Mouse (Mus musculus): Measurements from ENCODE around the gene Gm20388.
A peak's percentile ranks its signal among the peaks of the same experiment; 100 is the strongest.

Gm20388 gene

DNA sequence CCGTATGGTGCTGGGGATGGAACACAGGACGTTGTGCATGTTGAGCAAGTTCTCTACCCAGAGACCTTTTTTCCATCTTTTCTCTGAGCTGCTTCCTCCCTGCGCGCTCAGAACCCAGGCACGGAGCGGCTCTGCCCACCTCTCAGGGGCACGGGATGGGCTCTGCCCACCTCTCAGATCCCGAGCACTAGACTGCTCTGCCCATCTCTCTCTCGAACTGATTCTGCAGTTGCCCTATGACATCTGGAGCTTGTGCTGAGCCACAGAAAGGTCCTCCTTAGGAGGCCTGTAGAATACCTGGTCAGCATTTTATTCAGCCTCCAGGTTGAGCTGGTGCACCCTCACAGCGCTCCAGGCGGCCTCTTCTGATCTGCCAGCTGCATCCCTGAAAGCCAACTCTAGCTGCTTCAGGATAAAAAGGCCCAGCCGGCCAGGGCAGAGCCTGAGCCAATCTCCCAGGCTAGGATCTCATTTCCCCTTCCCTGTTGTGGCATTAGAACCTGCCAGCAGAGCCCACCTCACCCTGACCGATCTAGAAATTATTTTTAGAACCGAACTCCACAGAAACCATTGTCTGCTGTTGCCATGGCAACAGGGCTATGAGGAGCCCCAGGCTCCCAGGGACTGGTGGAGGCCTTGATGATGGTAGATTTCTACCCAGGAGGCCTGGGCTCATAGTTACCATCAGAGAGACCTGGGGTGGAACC, 1777.0 kb downstream of the Gm20388 start:
- DNase-seq (ENCODE audit: extremely low spot score, low read depth, low spot score), result no peak

DNA sequence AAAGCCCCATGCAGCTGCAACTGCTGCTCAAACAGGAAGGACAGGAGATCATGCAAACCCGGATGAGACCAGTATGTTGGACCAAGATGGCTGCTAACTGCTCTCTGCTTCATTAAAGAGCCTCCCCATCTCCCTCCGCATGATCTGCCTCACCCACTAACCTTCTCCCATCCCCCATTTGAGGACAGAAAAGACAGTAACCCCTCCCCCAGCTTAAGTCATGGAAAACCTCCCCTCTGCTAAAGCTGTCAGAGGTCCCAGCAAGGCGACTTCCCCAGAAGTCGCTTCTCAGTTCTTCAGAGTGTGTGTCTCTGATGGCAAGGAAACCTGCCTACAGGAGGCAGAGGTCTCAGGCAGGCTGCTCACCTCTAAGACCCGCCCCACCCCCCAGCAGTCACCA, 1777.9 kb downstream of the Gm20388 start:
- DNase-seq (ENCODE audit: extremely low spot score, low read depth, low spot score), result no peak

DNA sequence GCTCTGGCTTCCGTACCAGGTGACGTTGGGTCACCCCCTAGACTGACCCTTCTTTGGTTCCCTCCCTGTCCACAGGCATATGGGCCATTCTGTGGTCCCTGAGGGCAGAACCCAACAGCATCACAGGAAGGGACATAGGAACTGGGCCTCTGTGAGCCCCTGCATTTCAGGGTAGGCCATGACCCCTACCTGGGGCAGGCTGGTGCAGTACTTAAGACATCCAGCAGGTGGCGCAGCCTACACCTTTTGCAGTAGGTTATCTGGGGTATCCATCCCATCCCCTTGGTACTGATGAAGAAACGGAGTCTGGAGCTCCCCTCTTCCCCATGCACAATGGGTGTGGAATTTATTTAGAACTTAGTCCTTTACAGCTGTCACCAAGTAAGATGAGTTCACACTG, 1783.8 kb downstream of the Gm20388 start:
- no peak for DNase-seq (ENCODE audit: extremely low spot score, low read depth, low spot score)

DNA sequence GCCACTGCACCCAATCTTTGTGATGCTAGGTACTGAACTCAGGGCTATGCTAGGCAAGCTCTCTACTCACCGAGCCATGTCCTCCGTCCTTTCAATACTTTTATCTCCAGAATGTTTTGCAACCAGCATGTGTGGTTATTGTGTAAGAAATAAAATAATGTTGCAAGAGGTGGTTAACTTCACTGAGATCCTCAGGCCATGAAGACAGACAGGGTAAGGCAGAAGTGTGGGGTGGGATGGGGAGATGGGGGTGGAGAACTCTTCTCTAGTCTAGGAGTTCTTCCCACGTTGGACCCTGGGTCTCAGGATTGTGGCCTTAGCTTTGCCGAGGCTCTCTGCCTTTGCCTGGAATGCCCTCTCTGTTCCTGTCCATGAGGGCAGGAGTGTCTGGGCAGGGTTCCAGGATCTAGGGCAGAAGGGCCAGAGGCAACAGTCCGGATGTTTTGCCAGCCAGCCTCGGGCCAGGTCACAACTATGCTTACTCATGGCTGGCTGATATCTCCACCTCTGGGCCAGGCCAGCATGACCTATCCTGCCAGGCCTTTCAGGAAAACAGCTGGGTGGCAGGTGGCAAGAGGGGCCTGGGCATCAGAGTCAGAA, 1785.0 kb downstream of the Gm20388 start:
- DNase-seq (ENCODE audit: extremely low spot score, low read depth, low spot score), result no peak

DNA sequence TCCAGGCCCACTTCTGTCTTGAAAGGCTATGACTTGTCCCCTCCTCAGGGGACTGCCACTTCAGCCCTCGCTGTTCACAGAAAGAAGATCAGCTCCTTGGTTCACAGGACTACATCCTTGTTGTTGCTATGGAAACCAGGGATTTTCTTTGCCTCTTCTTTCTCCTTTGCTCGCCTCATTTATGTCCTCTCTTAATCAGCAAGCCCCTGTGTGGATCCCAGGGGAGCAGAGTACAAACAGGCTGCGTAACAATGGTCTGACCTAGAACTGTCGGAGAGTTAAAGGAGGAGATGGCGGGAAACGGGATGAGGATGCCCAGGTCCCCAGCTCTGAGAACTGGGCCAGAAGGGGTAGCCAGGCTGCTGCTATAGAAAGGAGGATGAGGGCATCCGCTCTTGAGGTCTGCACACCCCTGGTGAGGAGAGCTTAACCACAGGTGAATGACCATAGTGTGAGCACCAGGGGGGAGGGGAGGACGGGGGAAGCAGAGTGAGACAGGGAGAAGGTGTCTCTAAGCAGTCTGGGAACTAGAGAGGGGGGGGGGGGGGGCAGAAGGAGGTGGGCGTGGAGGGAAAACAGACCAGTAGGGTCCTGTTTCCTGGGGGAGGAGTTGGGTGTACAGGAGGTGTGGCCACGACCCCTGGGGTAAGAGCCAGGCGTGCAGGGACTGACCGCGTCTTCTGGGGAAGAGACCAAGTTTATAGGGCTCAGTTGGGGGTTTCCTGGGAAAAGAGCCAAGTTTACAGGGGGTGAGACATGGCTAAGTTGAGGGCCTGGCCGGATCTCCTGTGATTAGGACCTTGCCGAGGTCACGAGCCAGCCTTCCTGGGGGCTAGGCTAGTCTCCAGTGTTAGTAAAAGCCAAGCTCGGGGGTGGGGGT, 1787.3 kb downstream of the Gm20388 start:
- DNase-seq (ENCODE audit: extremely low spot score, low read depth, low spot score), result no peak

DNA sequence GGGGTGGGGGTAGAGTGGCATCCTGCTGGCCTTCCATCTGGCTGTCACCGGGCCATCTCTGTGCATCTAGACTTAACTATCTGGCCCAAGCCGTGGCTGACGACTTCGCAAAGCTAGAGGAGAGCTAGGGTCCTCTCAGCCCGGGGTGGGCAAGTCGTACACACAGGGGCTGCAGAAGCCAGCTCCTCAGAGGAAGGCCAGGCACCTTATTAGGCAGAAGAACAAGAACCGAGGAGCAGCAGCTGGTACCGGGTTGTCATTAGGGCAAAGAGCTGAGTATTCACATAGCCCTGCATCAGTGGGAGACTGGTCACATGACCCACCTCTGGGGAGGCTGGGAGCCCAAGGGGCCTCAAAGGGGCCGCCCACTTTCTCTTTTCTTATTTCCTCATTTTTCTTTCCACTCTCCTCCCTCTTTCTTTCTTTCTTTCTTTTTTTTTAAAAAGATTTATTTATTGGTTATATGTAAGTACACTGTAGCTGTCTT, 1788.0 kb downstream of the Gm20388 start:
- DNase-seq (ENCODE audit: extremely low spot score, low read depth, low spot score), result no peak

DNA sequence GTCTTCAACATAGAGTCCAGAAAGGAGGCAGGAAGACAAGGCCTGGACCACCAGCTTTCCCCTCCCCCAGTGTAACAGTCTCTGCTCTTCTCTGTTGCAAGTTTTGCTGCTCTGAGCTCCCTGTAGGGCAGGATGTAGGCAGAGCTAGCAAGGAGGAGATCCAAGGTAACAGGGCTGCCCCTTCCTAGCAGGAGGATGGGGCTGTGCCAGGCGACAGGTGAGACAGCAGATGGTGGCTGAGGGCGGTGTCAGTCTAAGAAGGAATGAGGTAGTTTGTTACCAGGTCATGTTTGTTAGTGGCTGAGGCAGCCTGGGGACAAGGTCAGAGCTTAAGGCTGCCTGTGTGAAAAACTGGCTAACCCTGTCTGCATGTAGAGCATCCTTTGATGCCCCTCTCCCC, 1789.3 kb downstream of the Gm20388 start:
- no peak for DNase-seq (ENCODE audit: extremely low spot score, low read depth, low spot score)

DNA sequence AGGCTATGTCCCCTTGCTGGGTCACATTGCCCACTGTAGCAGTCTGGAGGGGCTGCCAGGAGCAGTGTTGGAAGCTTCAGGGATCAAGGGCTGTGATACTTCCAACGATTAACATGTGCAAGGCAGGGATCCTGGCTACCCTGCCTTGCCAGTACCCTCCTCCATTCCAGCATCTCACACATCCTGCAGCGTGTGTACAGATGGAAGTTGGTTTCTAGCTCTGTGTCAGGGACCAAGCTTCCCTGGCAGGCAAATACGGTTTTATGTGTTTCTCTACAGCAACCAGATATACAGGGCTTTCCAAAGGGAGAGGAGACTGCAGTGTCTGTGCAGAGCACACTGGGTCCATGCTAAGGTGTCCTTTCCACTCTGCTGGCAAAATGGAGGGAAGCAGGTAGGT, 1794.5 kb downstream of the Gm20388 start:
- DNase-seq (ENCODE audit: extremely low spot score, low read depth, low spot score), result no peak

DNA sequence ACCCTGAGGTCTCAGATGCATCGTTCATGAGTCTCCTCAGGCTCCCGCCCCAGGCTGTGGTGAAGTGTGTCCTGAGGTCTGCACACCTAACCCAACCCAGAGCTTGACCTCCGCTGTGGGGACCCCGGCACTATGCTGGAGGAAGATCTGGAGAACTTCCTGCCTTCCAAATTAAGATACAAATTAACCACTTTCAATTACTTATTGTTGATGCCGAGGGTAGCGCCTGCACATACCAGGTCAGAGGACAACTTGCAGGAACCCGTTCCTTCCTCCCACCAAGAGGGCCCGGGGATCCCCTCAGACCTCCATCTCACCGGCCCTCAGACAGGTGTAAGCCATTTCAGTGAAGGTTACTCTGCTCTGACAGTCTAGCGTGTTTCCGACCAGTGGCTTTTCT, 1796.3 kb downstream of the Gm20388 start:
- no peak for DNase-seq (ENCODE audit: extremely low spot score, low read depth, low spot score)

DNA sequence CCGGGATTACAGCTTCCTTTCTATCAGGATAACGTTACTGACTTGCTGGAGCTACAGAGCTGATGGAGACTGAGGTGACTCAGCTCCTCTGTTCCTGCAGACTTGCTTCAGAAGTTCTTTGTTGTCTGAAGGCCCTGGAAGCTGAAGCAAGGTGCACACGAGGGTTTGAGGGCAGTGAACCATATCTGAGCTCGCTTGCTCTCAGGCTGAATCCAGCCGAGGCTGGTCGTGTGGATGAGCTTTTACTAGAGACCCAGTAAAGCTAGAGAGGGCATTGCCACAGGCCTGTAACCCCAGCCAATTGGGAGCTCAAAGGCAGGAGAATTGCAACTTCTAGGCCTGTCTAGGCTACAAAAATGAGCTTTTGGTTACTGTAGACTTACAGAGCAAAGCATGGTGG, 1797.8 kb downstream of the Gm20388 start:
- no peak for DNase-seq (ENCODE audit: extremely low spot score, low read depth, low spot score)

DNA sequence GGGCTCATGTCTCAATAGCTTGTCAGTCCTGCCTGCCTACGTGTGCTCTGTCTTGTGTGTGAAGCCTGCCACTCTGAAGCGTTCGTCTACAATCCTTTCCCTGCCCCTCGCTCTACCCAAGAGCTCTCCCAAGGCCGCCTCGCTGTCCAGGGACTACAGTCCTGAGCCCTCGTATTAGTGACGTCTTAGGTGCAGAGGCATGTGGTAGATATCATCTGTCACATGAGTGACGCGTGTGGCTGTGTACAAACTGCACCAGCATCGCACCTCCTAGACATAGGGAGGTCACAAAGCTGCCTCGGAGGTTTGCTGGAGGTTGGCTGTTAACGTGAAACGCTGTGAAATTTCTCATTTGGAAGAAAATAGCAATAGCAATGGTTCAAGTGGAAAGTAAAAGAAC, 1806.9 kb downstream of the Gm20388 start:
- DNase-seq (ENCODE audit: extremely low spot score, low read depth, low spot score), result no peak

DNA sequence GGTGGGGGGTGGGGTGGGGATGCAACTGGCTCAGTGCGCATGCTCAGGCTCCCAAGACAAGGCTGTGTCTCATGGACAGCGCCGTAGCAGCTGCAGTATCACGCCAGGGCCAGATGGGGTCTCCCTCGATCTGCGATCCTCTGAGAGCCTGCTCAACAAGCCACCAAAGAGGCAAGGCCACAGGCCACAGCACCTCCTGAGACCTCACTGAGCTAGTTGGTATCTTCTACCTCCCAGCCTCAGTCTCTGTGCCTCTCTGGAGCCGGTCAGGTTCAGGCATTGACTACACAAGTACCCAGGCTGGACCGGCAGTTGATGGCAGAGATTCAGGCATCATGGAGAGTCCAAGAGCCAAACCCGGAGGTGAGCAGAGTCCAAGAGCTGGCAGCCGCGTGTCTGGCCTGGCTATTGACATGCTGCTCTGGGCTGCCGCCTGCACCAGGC, 1807.4 kb downstream of the Gm20388 start:
- peak; percentile 53 for DNase-seq (ENCODE audit: extremely low spot score, low read depth, low spot score)

DNA sequence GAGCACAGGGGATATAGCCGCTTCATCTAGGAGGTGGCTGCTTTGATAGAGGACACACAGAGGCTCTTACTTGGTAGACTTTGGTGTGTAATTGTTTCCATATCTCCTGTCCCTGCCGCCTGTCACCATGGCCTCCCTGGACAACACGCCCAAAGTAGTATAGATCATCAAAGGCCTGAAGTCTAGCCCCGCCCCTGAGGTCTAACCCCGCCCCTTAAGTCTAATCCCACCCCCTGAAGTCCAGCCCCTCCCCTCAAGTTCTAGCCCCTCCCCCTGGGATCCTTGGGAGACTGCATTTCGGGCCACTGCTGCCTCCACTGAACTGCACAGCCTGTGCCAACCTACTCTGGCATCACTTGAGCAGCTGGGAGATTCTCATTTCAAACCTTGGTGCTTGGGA, 1808.3 kb downstream of the Gm20388 start:
- no peak for DNase-seq (ENCODE audit: extremely low spot score, low read depth, low spot score)

DNA sequence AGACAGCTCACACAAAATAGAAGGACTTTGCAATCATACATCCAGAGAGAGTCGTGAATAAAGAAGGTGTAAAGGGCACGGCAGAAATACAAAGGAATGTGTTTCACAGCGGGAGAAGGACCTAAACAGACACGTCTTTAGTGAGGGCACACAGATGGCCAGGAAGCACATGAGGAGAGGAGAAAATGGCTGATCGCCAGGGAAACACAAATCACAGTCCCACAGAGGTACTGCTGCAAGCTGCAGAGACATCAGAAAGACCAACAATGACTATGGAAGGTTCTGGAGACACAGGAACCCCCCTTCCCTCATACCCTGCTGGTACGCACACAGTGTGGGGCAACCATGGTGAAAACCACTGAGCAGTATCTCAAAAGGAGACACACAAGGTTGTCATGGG, 1810.4 kb downstream of the Gm20388 start:
- DNase-seq (ENCODE audit: extremely low spot score, low read depth, low spot score), result no peak

DNA sequence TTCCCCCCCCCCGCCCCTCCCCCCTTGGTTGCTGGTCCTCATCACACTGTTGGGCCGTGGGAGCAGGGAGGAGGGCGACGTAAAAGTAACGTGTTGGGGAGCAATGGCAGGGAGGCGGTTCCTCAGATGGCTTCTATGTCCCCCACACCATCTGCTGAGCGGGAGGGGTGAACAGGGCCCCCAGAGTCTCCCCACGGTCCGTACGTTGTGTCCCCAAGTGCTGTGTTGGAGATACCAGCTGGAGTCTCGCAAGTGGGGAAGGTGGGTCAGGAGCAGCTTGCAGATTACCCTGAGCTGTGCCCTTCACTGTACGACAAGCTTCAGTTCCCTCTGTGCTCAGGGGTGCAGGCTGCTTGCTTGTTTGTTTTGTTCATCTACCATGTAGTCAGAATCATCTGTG, 1813.2 kb downstream of the Gm20388 start:
- no peak for DNase-seq (ENCODE audit: extremely low spot score, low read depth, low spot score)

DNA sequence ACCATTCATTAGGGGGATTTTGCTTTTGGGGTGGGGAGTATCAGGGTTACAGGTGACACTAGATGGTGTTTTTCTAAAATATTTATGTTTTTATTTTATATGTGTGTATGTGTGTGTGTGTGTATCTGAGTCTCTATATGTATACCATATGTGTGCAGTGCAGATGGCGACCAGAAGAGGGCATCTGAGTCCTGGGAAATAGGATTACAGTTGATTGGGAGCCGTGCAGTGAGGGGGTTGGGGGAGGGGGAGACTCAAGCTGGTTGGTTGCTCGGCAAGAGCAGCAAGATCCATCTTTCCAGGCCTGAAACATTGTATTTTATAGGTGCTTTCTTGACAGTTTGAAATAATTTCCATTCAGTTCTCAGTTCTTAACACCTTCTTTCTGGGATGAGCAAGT, 1816.5 kb downstream of the Gm20388 start:
- DNase-seq (ENCODE audit: extremely low spot score, low read depth, low spot score), result no peak

DNA sequence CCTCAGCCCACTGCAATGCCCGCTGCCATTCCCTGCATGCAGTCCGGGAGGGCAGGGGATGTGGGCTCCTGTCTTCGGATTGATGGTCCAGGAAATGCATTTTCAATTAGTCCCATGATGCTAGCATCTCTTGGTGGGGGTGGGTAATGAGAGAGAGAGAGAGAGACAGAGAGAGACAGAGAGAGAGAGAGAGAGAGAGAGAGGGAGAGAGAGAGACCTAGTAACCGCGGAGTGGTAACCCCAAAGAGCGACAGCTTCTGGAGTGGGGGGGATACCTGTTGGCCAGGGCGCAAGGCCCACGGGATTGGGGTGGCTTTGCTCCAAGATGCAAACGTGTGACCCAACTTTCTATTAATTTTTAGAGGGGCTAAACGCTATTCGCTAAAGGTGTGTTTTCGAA, 1818.7 kb downstream of the Gm20388 start, which contains the start of gene Jph3:
Gene Jph3 (plus strand): TSS at position 301 of the 400 bp plus-strand sequence.
- DNase-seq (ENCODE audit: extremely low spot score, low read depth, low spot score), result no peak

DNA sequence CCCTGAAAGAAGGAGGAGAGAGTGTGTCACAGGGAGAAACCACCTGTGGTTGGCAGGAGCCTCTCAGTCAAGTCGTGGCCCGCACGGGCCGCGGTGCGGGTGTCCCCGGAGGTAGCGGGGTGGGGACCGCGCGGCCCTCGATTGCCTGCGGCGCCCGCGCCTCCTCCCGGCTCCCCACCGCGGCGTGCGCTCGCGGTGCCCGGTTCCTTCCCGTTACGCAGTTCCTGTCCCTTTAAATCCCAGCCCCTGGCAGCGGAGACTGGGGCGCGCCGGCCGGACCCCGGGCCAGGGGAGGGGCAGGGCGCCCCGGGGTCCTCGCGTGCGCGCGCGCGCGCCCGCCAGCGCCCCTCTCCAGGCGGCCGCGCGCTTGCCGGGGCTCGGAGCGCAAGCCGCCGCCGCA, 1819.1 kb downstream of the Gm20388 start:
- DNase-seq (ENCODE audit: extremely low spot score, low read depth, low spot score), result no peak

DNA sequence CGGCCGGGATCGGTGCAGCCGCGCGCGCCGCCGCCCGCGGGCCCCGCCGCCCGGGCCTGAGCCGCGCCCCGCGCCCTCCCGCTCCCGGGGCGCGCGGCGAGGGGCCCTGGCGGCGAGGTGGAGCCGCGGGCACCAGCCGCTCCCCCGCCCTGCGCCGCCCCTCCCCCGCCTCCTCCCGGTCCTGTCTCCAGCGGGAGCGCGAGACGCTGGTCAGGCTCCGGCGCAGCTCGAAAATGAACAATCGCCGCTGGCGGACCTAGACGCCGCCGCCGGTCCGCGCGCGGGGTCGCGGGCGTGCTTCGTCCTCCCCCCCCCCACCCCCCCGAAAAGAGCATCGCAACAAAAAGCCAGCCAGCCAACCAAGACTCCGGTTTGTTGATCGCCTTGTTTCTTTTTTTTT, 1819.5 kb downstream of the Gm20388 start:
- no peak for DNase-seq (ENCODE audit: extremely low spot score, low read depth, low spot score)

DNA sequence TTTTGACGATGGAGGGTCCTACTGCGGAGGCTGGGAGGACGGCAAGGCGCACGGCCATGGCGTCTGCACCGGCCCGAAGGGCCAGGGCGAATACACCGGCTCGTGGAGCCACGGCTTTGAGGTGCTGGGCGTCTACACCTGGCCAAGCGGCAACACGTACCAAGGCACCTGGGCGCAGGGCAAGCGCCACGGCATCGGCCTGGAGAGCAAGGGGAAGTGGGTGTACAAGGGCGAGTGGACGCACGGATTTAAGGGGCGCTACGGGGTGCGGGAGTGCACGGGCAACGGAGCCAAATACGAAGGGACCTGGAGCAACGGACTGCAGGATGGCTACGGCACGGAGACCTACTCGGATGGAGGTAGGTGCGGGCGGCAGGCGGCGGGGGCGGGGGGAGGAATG, 1820.0 kb downstream of the Gm20388 start:
- DNase-seq (ENCODE audit: extremely low spot score, low read depth, low spot score), result no peak

DNA sequence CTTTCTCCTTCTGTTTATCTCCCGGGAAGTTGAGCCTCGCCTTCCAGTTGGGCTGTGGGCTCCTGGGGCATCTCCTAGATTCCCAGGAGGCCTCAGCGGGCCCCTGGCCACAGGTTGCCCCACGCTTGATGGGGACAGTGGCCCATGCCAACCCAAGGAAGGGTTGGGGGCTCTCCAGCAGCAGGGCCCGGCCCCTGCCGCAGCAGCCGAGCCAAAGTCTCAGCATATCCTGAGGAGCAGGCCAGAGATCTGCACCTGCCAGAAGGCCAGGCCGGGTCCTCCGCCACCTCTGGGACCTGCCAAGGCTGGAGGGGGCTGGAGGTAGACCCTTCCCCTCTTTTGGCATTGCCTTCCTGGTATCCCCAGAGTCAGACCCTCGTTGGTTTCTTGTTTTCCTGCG, 1820.4 kb downstream of the Gm20388 start:
- no peak for DNase-seq (ENCODE audit: extremely low spot score, low read depth, low spot score)
